Mouse (Mus musculus): ENCODE results near the gene Clec11a. TPM values are rescaled to one million over a fixed set of nuclear protein-coding genes. Genes with fewer than 3 reads are reported as not detected.
A peak's percentile ranks its signal among the peaks of the same experiment; 100 is the strongest.
"Not testable (repeated sequence)": the region's sequence is repeated elsewhere in the genome, so short reads cannot be mapped to it uniquely, and the experiment has no call there.

Clec11a gene
- polyA plus RNA-seq, 1 experiment = 0.01 TPM

DNA sequence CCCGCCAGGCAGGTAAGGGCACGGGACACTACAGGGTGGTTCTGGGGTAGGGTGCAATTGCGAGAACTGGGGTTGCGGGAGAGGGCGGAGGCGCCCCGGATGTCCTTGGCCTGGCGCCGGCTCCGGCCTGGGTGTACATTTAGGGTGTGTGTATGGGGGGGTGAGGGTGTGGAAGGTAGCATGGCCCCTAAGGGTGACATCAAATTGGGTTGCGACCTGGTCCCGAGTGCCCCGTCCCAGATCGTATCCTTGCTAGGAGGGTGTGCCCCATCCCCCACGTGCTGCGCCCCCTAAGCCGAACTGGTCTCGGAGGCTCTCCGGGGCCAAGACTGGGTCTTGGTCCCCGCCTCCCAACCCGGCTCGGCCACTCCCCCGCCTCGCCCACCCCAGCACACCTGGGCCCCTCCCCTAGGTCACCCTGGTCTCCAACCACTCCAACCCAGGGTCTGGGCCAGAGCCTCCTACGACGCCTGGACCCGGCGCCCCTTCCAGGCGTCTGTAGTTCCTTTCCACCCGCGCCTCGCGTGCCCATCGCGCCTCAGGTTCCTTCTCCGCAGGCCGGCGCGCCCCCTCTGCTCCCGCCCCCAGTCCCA is 3.7 kb upstream of the Clec11a start:
- peaks cover under 1% of the 10 kb centered on the region; the same call in 1 of the 2 replicates for H3K9me3 ChIP-seq (ENCODE audit: control insufficient read depth, low read length)
- peaks cover 73% of the 10 kb centered on the region for H3K27me3 ChIP-seq (ENCODE audit: control insufficient read depth)
- no peak for TF ChIP-seq GATA1 (IDR thresholded peaks at IDR 0.05; ENCODE audit: low read length)
- TF ChIP-seq TAL1 (IDR thresholded peaks at IDR 0.05; ENCODE audit: low read length) = no peak
- no peak overlapping the region for H3K4me3 ChIP-seq (replicated peaks)
- peaks cover 7% of the 10 kb centered on the region for H3K4me1 ChIP-seq (ENCODE audit: control insufficient read depth)
- H3K36me3 ChIP-seq (ENCODE audit: control insufficient read depth) = no peaks in the 10 kb centered on the region

DNA sequence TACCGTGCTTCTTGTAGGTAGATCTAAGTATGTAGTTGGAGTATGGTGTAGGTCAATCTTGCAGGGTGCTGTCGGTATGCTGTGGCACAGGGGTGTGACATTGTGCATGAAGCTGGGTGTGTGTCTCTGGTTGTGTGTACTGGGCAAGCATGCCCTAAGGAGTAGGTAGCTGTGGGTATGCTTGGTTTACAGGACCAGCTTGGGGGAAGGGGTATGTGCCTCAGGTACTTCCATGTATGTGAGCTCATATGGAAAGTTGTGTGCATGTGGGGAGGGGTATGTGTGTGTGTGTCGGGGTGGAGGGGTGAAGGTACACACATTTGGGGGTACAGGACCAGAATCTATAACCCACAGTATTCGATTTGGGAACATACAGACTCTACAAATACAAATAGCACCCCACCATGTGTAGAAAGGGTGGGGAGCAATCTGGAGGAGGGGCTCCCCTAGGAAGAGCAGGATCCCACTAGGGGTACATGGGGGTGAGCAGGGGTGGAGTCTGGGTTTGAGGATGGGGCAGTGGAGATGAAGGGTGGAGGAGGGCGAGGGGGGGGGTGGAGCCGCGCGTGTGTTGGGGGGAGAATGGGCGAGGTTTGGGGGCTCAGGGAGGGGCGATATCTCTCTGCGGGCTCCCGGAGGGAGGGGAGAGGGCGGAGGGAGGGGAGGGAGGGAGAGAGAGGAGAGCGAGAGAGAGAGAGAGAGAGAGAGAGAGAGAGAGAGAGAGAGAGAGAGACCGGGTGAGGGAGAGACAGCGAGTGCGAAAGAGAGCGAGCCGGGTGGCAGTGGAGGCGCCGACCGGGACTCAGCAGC is 3.0 kb upstream of the Clec11a start, which contains the start of gene Shank1:
Gene Shank1, plus strand, starts transcription at position 779 of the 810 bp plus-strand sequence.
- Histone ChIP-seq H3K27me3 (ENCODE audit: control insufficient read depth) (peaks cover 73% of the 10 kb centered on the region), H3K4me3 (replicated peaks) (no peak within 1 kb of the TSS), H3K9me3 (ENCODE audit: control insufficient read depth, low read length) (peaks cover 2% of the 10 kb centered on the region; the same call in 1 of the 2 replicates), H3K4me1 (ENCODE audit: control insufficient read depth) (peaks cover 14% of the 10 kb centered on the region), H3K36me3 (ENCODE audit: control insufficient read depth) (no peaks in the 10 kb centered on the region)
- no peak for TF ChIP-seq GATA1 (IDR thresholded peaks at IDR 0.05; ENCODE audit: low read length)
- no peak for TF ChIP-seq TAL1 (IDR thresholded peaks at IDR 0.05; ENCODE audit: low read length)

DNA sequence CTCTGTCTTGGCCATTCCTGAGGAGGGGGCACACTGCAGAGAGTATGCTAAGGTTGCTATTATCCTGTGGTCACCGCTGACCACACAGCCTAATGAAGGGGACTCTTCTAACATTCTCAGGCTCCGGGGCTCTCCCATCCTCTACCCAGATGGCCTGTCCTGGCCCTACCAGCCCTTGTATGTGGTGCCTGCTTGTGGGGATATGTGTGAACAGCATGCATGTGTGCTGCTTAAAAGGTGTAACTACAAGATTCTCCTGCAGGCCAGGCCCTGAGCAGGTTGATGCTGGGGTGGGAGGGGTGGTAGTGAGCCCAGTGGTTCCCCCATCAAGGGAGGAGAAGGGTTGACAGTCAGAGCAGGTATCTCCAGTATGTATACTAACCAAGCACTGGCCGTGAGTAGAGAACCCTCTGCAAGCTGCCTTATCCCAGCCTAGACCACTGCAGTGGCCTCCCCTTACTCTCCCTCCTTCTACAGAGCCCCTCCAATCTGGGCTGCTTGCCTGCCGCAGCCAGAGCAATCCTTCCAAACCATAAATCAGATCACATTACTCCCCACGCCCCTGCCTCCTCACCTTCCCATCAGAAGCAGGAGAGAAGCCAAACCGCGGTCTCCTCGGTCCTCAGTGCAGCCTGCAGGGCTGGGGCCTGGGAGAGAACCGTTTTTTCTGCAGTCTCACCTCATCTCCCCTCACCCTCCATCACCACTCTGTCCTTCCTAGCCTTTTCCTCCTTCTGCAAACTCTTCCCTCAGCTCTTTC is 739 bp upstream of the Clec11a start:
- Histone ChIP-seq H3K36me3 (ENCODE audit: control insufficient read depth) (no peaks in the 10 kb centered on the region), H3K9me3 (ENCODE audit: control insufficient read depth, low read length) (peaks cover 2% of the 10 kb centered on the region; the same call in 1 of the 2 replicates), H3K4me1 (ENCODE audit: control insufficient read depth) (peaks cover 24% of the 10 kb centered on the region), H3K27me3 (ENCODE audit: control insufficient read depth) (peaks cover 62% of the 10 kb centered on the region), H3K4me3 (replicated peaks) (no peak overlapping the region)
- no peak for TF ChIP-seq TAL1 (IDR thresholded peaks at IDR 0.05; ENCODE audit: low read length)
- no peak for TF ChIP-seq GATA1 (IDR thresholded peaks at IDR 0.05; ENCODE audit: low read length)

DNA sequence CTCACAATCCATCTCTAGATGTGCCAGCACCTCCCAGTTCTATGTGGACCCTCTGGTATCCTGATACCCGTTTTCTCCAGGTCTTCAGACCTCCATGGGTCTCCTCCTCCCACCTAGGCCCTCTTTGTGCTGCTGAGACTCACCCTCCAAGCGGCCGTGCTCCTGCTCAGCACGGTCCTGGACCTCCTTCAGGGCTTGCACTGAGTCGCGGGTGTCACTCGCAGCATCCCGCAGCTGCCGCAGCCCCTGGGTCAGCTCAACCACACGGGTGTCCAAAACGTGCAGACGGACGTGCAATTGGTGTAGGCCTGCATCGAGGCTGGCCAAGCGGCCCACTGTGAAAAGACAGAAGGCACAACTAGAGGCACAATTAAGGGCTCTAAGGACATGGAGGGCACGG is 1.0 kb downstream of the Clec11a start:
- Histone ChIP-seq H3K4me1 (ENCODE audit: control insufficient read depth) (peaks cover 24% of the 10 kb centered on the region), H3K27me3 (ENCODE audit: control insufficient read depth) (peaks cover 46% of the 10 kb centered on the region), H3K9me3 (ENCODE audit: control insufficient read depth, low read length) (peaks cover 2% of the 10 kb centered on the region; the same call in 1 of the 2 replicates), H3K4me3 (replicated peaks) (no peak overlapping the region), H3K36me3 (ENCODE audit: control insufficient read depth) (no peaks in the 10 kb centered on the region)
- TF ChIP-seq GATA1 (IDR thresholded peaks at IDR 0.05; ENCODE audit: low read length) = no peak
- TF ChIP-seq TAL1 (IDR thresholded peaks at IDR 0.05; ENCODE audit: low read length) = no peak

DNA sequence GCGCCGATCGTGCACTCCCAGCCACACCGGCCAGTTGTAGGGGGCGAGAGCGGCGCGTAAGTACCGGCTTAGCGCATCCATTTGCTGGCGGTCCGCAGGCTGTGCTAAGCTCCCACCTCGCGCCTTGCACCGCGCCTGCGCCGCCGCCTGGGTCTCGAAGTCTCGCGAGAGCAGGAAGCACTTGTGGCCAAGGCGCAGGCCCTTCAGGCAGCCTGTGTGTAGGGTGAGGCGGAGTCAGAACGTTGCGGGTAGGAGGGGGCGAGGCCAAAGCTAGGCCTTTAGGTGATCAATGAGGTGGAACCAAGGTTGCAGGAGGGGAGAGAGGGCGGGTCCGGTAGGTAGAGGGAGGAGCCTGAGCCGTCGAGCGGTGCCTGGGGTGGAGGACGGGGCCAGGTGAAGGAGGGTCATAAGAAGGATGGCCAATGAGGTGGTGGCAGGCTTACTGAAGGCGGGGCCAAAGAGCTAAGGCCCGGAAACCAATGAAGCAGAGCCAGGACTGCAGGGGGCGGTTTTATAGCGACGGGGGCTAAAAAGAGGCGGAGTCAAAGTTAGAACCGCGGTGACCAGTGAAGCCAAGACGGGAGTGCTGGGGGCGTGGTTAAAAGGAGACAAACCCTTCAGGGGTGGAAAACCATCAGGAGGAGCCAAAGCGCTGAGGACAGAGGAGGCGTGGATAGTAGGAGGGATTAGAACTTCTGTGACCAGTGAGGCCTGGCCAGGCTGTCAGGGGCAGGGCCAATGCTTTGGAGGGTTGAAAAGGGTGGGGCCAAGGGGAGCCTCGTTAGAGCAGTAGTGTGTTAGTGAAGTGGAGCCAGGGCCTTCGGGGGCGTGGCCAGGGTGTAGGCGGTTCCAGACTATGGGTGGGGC is 1.7 kb downstream of the Clec11a start:
- Histone ChIP-seq H3K4me3 (replicated peaks) (peak overlapping the region; percentile 67), H3K4me1 (ENCODE audit: control insufficient read depth) (peaks cover 24% of the 10 kb centered on the region), H3K36me3 (ENCODE audit: control insufficient read depth) (no peaks in the 10 kb centered on the region), H3K9me3 (ENCODE audit: control insufficient read depth, low read length) (peaks cover 2% of the 10 kb centered on the region; the same call in 1 of the 2 replicates), H3K27me3 (ENCODE audit: control insufficient read depth) (peaks cover 41% of the 10 kb centered on the region)
- TF ChIP-seq GATA1 (IDR thresholded peaks at IDR 0.05; ENCODE audit: low read length) = no peak
- TF ChIP-seq TAL1 (IDR thresholded peaks at IDR 0.05; ENCODE audit: low read length) = no peak

DNA sequence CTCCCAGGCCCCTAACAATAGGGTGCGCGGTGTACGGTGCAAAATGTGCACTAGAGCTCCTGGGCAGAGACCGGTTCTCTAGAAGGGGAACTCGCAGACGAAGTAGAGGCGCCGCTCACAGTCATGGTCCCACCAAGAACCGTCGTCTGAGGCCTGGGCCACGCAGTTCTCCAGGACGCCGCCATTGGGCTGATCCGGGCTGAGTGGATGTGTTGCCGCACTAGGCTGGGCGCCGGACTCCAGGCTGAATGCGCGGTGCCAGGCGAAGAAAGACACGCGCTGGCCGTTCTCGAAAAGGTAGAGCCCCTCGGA is 2.3 kb downstream of the Clec11a start:
- H3K9me3 ChIP-seq (ENCODE audit: control insufficient read depth, low read length) = peaks cover 2% of the 10 kb centered on the region; the same call in 1 of the 2 replicates
- H3K36me3 ChIP-seq (ENCODE audit: control insufficient read depth) = no peaks in the 10 kb centered on the region
- peaks cover 35% of the 10 kb centered on the region for H3K27me3 ChIP-seq (ENCODE audit: control insufficient read depth)
- peak overlapping the region; percentile 67 for H3K4me3 ChIP-seq (replicated peaks)
- H3K4me1 ChIP-seq (ENCODE audit: control insufficient read depth) = peaks cover 24% of the 10 kb centered on the region
- no peak for TF ChIP-seq TAL1 (IDR thresholded peaks at IDR 0.05; ENCODE audit: low read length)
- no peak for TF ChIP-seq GATA1 (IDR thresholded peaks at IDR 0.05; ENCODE audit: low read length)

DNA sequence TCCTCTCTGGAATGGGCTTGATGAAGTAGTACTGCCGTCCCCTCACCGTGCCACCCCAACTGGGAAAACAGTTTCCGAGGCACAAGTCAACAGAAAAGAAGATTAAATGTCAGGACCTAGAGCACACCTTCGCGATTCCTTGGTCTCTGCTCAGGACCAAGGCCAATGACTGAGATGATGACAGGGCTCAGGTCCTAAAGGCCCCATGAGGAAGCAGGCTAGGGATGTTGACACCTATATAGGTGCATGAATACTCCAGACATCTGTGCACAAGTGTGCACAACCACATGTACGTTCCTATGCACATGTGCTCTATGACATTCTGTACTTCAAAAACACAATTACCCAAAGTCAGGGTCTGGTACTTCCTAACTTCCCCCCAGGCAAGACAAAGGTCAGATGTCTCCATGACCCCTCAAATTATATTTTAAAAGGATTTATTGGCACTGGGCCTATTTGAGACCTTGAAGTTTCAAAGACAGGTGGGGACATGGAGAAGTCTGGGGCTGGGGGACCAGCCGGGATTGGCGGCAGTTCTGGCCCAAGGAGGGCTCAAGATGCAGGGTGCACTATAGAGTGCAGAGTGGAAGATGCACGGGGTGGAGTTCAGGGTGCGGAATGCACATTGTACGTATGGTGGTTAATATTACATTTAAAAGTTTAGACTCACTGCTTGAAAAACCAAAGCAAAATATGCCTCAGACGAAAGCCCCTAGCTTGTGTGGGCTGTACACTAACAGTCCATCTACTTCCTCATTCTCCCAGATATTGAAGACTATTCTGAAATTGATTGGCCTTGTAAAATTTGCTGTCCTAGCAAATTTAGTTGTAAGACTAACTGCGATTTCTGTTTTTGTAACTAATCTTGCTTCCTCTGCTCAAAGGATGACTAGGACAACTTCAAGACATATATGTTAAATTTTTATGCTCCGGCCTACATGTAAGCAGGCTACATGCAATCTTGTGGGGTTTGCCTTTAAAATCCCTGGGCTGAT is 3.1 kb downstream of the Clec11a start:
- no peaks in the 10 kb centered on the region for H3K36me3 ChIP-seq (ENCODE audit: control insufficient read depth)
- peak overlapping the region; percentile 67 for H3K4me3 ChIP-seq (replicated peaks)
- H3K9me3 ChIP-seq (ENCODE audit: control insufficient read depth, low read length) = peaks cover 2% of the 10 kb centered on the region; the same call in 1 of the 2 replicates
- peaks cover 24% of the 10 kb centered on the region for H3K4me1 ChIP-seq (ENCODE audit: control insufficient read depth)
- peaks cover 27% of the 10 kb centered on the region for H3K27me3 ChIP-seq (ENCODE audit: control insufficient read depth)
- TF ChIP-seq GATA1 (IDR thresholded peaks at IDR 0.05; ENCODE audit: low read length) (no peak), TAL1 (IDR thresholded peaks at IDR 0.05; ENCODE audit: low read length) (no peak)

DNA sequence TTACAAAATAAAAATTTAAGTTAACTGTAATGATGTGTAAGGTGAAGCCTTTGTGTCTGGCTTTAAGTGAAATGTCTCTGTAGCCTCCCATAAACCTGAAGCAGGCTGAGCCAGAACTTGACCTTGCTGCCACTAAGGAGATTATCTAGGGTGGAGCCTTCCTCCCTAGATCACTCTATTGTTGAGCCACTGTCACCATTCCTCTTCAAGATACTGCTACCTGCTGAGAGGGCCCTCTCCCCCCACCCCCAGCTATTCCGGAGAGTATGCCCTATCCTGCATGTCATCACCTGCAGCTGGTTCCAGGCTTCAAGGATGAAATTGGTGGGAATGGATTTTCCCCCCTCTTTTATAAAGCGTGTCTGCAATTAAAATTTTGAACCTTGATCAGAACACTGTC is 9.2 kb downstream of the Clec11a start:
- H3K4me1 ChIP-seq (ENCODE audit: control insufficient read depth); H3K36me3 ChIP-seq (ENCODE audit: control insufficient read depth); H3K4me3 ChIP-seq (replicated peaks); H3K27me3 ChIP-seq (ENCODE audit: control insufficient read depth); H3K9me3 ChIP-seq (ENCODE audit: control insufficient read depth, low read length): not testable (repeated sequence)

Measured in erythroblast, embryonic 14.5 days (primary cell).